Mouse (Mus musculus): ENCODE measurements at regions not wholly inside any gene's neighbourhood (a gene's known extent, or its start where the extent isn't known, plus 50 kb on each side); places are given as distances from the start of the nearest gene placed in this dataset.
A peak's percentile ranks its signal among the peaks of the same experiment; 100 is the strongest.

DNA sequence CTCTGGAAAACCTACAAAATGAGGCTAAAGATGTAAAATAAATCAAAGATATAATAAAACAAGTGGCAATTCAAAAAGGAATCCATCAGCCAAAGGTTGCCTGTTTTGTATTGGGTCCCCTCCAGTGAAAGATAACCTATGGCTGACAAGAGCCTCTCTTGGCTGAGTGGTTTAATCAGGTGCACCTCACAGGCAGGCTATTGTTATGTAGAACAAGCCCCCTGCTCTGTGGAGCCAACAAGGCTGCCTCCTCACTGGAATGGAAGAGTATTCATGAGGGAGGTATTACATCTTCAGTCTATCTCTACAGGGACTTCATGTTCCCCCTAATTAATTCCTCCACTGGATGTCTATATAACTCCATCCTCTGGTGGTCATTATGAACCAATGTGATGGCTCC is 437.1 kb upstream of the Gm10295 start:
- no peaks in the 10 kb centered on the region for H3K9me3 ChIP-seq (replicated peaks)
- ATAC-seq (ENCODE audit: insufficient number of reproducible peaks, low FRiP score, low TSS enrichment, low read depth): no peak
- no peak overlapping the region for H3K9ac ChIP-seq
- H3K4me3 ChIP-seq (replicated peaks): no peak overlapping the region
- no peak overlapping the region for H3K4me2 ChIP-seq (replicated peaks)
- H3K4me1 ChIP-seq: no peaks in the 10 kb centered on the region
- H3K27me3 ChIP-seq: no peaks in the 10 kb centered on the region
- no peak overlapping the region for H3K27ac ChIP-seq (replicated peaks)
- no peaks in the 10 kb centered on the region for H3K36me3 ChIP-seq

DNA sequence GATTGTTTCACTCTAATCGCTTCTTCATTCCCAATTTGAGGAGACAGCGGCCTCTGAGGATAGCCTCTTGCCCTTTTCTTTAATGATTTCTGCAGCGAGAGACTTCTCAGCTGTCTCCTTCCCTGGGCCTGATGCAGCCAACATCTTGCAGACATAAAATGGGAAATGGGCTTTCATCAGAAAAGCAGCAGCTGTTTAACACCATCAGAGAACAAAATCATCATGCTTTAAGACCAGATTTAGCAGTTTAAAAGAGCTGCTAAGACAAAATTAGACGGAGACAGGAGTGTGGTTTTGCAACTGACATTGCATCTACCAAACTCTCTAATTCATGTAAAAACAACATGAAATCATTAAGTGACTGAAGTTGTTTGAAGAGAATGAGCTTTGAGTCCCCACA is 431.2 kb upstream of the Gm10295 start:
- Histone ChIP-seq H3K27ac (replicated peaks) (no peak overlapping the region), H3K4me3 (replicated peaks) (no peak overlapping the region), H3K27me3 (no peaks in the 10 kb centered on the region), H3K9me3 (replicated peaks) (no peaks in the 10 kb centered on the region), H3K4me1 (no peaks in the 10 kb centered on the region), H3K36me3 (no peaks in the 10 kb centered on the region), H3K9ac (no peak overlapping the region), H3K4me2 (replicated peaks) (no peak overlapping the region)
- WGBS: 72% methylated on average over 4 of the region's 4 CpGs
- no peak for ATAC-seq (ENCODE audit: insufficient number of reproducible peaks, low FRiP score, low TSS enrichment, low read depth)

DNA sequence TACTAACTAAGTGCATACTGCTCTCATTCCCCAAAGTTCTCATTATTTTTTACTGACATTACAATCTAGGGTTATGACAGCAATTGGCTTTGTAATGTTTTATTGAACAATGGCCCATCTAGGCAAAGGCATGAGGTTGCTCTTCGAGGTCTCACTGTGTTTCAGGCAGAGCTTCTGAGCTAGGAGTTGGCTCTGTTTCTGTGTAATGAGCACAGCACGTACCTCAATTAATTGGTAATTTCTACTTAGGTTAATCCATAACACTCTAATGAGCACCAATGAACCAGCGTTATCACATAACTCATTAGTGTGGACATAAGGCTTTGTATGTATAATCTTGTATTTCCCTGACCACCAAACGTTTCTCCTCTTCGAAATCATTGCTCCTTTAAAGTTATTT is 398.6 kb upstream of the Gm10295 start:
- no peaks in the 10 kb centered on the region for H3K4me1 ChIP-seq
- WGBS: 83% methylated on average over 5 of the region's 5 CpGs
- ATAC-seq (ENCODE audit: insufficient number of reproducible peaks, low FRiP score, low TSS enrichment, low read depth): no peak
- no peak overlapping the region for H3K9ac ChIP-seq
- H3K27ac ChIP-seq (replicated peaks): no peak overlapping the region
- no peaks in the 10 kb centered on the region for H3K27me3 ChIP-seq
- H3K9me3 ChIP-seq (replicated peaks): no peaks in the 10 kb centered on the region
- no peak overlapping the region for H3K4me2 ChIP-seq (replicated peaks)
- no peaks in the 10 kb centered on the region for H3K36me3 ChIP-seq
- H3K4me3 ChIP-seq (replicated peaks): no peak overlapping the region

DNA sequence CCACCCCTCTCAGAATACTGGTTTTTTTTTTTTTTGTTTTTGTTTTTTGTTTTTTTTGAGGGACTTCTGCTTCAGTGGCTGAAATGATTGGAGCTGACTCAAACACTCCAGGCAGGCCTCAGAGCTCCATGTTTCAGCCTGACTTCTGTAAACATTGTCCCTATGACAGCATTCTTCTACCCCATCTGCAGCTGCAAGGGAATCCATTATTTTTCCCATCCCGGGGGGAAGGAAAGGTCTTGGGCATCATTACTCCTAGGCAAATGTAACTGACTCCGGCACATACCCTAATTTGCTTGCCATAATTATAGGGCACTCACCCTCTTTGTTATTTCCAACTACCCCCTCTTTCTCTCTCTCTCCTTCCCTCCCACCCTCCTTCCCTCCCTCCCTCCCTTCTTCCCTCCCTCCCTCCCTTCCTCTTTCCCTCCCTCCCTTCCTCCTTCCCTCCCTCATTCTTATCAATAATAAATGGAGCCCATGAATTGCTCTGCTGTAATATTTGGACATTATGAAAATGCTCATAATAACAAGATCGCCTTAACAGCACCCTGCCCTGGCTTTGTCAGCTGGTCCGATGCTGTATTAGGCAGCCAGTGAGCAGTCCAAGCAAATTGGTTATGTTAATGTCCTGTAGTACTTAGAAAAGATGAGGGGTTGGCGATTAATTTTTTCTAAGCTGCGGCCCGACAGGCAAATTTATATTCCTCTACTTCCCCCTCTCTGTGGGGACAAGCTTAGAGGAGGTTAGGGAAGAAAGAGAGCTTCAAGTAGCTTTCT is 395.0 kb upstream of the Gm10295 start:
- 70% methylated on average over 7 of the region's 7 CpGs for WGBS
- H3K4me2 ChIP-seq (replicated peaks): no peak overlapping the region

DNA sequence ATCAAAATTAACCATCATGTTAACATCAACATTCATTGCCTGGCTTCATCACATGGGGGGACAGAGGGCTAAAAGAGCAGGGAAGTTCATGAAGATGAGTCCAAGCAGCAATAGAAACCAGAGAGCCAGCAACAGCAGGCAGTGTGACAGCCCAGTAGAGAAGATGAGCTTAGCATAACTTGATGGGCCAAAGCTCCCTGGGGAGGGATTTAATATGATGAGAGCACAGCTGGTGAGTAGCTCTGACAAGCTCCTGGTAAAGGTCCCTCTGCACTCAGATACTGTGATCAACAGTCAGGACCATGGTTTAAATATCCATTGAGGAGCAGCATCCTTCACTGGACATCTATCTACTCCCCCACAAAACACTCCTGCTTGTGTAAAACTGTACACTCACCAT is 377.2 kb upstream of the Gm10295 start:
- Histone ChIP-seq H3K4me1 (no peaks in the 10 kb centered on the region), H3K27me3 (no peaks in the 10 kb centered on the region), H3K9ac (no peak overlapping the region), H3K4me3 (replicated peaks) (no peak overlapping the region), H3K36me3 (no peaks in the 10 kb centered on the region), H3K27ac (replicated peaks) (no peak overlapping the region), H3K4me2 (replicated peaks) (no peak overlapping the region), H3K9me3 (replicated peaks) (no peaks in the 10 kb centered on the region)
- ATAC-seq (ENCODE audit: insufficient number of reproducible peaks, low FRiP score, low TSS enrichment, low read depth): no peak

More for the DNA sequence above, 395.0 kb upstream of the Gm10295 start:
- no peaks in the 10 kb centered on the region for H3K27me3 ChIP-seq
- H3K9me3 ChIP-seq (replicated peaks): no peaks in the 10 kb centered on the region
- no peak for ATAC-seq (ENCODE audit: insufficient number of reproducible peaks, low FRiP score, low TSS enrichment, low read depth)
- no peaks in the 10 kb centered on the region for H3K36me3 ChIP-seq
- H3K4me1 ChIP-seq: no peaks in the 10 kb centered on the region
- H3K27ac ChIP-seq (replicated peaks): no peak overlapping the region
- H3K4me3 ChIP-seq (replicated peaks): no peak overlapping the region
- H3K9ac ChIP-seq: no peak overlapping the region

DNA sequence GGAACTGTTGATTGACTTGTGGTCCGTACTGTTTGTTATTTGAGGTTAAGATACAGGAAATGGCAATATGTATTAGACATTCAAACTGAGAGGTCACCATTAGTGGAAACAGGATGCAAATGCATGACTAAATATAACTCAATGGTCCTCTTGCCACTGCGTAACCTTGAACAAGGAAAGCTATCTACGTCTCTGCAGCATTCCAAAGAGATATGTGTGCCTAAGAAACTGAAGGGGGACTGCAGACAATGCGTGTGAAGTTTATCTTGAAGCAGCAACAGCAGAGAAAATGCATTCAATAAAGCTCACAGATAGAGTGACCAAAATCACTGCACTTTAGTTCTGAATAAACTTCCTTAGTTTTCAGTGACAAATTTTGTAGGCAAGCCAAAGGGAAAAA is 356.9 kb upstream of the Gm10295 start:
- Histone ChIP-seq H3K27me3 (0 out of 2 replicates have a peak, but pooled peaks cover 8% of the 10 kb centered on the region), H3K4me1 (no peaks in the 10 kb centered on the region), H3K9me3 (replicated peaks) (no peaks in the 10 kb centered on the region), H3K27ac (replicated peaks) (no peak overlapping the region), H3K36me3 (no peaks in the 10 kb centered on the region), H3K9ac (no peak overlapping the region), H3K4me3 (replicated peaks) (no peak overlapping the region), H3K4me2 (replicated peaks) (no peak overlapping the region)
- 70% methylated on average over 4 of the region's 4 CpGs for WGBS
- no peak for ATAC-seq (ENCODE audit: insufficient number of reproducible peaks, low FRiP score, low TSS enrichment, low read depth)

DNA sequence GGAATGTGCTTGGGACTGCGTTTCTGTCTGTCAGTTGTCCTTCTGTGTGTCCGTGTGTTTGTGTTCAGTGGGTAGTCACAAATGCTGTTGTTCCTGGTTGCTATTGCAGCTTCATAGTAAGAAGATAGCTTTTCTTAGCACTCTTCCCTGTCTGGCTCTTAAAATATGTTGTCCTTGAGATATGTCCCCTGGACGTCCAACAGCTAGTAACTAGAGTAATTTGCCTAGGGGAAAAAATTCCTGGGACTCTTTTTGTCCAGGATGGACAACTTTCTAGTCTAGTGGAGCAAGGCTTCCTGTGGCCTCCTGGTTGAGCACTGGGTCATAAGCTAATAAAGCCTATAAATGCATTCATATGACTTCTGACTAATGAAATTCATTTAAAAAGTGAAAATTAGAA is 354.9 kb upstream of the Gm10295 start:
- Histone ChIP-seq H3K27me3 (0 out of 2 replicates have a peak, but pooled peaks cover 8% of the 10 kb centered on the region), H3K4me1 (no peaks in the 10 kb centered on the region), H3K4me3 (replicated peaks) (no peak overlapping the region), H3K4me2 (replicated peaks) (peak overlapping the region; percentile 81; the same call in 1 of the 2 replicates), H3K9me3 (replicated peaks) (no peaks in the 10 kb centered on the region), H3K9ac (no peak overlapping the region), H3K27ac (replicated peaks) (no peak overlapping the region), H3K36me3 (no peaks in the 10 kb centered on the region)
- 55% methylated on average over 3 of the region's 3 CpGs for WGBS
- no peak for ATAC-seq (ENCODE audit: insufficient number of reproducible peaks, low FRiP score, low TSS enrichment, low read depth)

DNA sequence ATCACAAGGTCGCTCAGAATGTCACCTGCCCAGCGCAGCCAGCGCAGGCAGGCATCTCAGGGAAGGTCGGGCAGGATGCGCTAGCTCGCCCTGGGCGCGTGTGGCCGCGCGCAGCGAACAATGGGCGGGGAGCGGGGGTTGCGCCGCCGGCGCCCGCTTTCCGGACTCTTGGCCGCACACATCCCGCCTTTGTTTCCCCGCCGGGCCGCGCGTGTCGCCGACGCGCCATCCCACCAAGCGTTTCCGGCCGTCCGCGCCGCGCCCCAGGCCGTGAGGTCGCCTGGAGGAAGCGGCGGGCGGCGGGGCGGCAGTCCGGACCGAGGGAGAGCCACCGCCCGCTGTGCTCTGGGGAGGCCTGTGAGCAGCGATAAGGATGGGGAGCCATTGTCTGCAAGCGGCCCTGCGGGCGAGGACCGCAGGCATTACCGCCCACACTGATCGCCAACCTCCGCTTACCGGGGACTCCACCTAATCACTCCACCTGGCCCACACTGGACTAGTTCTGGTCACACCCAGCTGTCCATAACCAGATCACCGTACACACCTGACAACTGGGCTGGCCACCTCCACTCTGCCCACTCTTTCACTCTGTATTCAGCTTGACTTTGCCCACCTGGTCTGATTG is 354.3 kb upstream of the Gm10295 start:
- 0 out of 2 replicates have a peak, but pooled peaks cover 8% of the 10 kb centered on the region for H3K27me3 ChIP-seq
- no peaks in the 10 kb centered on the region for H3K36me3 ChIP-seq
- H3K9ac ChIP-seq: peak overlapping the region; percentile 46
- H3K4me2 ChIP-seq (replicated peaks): peak overlapping the region; percentile 81
- no peaks in the 10 kb centered on the region for H3K4me1 ChIP-seq
- peak; percentile 63; the same call in 1 of the 2 replicates for ATAC-seq (ENCODE audit: insufficient number of reproducible peaks, low FRiP score, low TSS enrichment, low read depth)
- H3K4me3 ChIP-seq (replicated peaks): peak overlapping the region; percentile 54
- H3K9me3 ChIP-seq (replicated peaks): no peaks in the 10 kb centered on the region
- no peak overlapping the region for H3K27ac ChIP-seq (replicated peaks)
- WGBS: 1% methylated on average over 59 of the region's 59 CpGs

DNA sequence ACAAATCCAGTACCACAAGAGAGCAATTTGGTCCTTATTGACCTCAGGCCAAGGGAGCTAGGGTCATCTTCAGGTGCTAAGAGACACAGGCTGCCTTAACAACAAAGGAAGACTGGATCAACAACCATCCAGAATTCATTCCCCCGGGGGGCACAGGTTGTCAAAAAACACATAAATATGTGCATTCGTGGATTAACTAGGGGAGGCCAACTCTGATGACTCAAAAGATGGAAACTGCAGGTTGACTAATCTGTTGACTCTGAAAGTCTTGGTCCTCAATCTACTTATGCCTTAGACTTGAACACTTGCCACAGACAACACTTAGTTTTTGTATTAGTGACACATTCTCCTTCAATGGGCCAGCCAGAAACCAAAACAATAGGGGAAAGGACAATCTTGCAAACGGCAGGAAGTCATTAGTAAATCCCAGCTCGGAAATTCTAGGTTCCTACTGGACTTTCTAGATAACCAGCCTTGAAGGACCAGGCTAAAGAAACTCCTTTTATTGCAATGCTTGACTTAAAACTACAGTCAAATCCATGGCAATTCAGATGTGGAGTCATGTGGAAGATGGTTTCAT is 353.5 kb upstream of the Gm10295 start:
- WGBS: 54% methylated on average over 4 of the region's 4 CpGs
- no peak for ATAC-seq (ENCODE audit: insufficient number of reproducible peaks, low FRiP score, low TSS enrichment, low read depth)
- Histone ChIP-seq H3K4me2 (replicated peaks) (peak overlapping the region; percentile 81), H3K36me3 (no peaks in the 10 kb centered on the region), H3K9ac (no peak overlapping the region), H3K27me3 (0 out of 2 replicates have a peak, but pooled peaks cover 8% of the 10 kb centered on the region), H3K4me1 (no peaks in the 10 kb centered on the region), H3K27ac (replicated peaks) (no peak overlapping the region), H3K4me3 (replicated peaks) (peak overlapping the region; percentile 54; the same call in 1 of the 2 replicates), H3K9me3 (replicated peaks) (no peaks in the 10 kb centered on the region)

All from embryonic facial prominence, embryonic 15.5 days (tissue).